Mouse (Mus musculus) cerebellum, adult 11 months (tissue): Measurements from ENCODE around the gene Zic4.
A peak's percentile ranks its signal among the peaks of the same experiment; 100 is the strongest.

Experiments
- DNase-seq: peaks from one replicate; pipeline ENCODE4 v3.0.0; 2022

Gene Zic4

DNA sequence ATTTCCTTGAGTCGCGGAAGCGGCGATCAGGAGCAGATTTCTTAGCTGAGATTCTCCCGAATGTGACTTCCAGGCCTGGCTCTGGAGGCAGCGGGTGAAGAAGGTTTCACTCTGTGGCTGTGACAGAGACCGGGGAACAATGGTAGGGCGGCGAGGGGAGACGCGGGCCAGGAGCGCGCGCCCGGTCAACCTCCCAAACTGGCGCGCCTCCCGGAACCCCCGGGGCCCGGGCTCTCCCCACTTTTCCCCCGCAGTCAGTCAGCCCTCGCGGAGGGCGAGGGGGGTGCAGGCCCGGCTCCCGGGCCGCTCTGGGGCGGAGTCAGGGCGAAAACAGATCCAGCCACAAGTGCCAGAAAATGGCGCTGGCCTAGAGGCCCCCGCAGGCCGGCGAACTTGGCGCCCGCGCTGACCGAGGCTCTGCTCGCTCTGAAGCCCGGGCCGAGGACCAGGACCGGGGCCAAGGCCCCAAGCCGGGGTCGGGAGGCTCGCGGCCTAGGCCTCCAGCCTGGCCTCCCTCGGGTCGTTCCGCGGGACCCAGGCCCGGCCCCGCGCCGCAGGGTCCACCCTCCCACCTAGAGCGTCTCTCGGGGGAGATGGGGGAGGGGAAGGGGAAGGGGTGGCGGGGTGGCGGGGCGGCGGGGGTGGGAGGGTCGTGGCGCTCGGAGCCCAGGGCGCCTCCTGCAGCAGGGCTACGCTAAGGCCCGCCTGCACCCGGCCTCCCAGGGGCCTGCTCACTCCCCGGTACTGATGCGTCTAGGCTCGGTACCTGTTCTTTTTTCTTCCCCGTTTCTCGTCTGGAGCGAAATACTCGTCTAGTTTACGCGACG lies 19.3 kb downstream of the Zic4 start:
- peak; percentile 93 for DNase-seq

DNA sequence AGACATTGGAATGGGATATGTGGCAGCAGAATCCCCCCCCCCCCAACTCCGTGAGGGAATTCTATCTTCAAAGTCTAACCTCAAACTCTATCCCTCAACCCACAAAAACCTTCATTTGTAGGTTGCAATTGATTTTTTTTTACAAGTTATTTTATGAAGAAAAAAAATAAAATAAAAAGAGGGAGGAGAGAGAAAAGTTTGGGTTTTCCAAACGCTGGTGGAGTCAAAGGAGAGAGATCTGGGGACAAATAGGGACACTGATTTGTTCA lies 19.8 kb downstream of the Zic4 start:
- no peak for DNase-seq

DNA sequence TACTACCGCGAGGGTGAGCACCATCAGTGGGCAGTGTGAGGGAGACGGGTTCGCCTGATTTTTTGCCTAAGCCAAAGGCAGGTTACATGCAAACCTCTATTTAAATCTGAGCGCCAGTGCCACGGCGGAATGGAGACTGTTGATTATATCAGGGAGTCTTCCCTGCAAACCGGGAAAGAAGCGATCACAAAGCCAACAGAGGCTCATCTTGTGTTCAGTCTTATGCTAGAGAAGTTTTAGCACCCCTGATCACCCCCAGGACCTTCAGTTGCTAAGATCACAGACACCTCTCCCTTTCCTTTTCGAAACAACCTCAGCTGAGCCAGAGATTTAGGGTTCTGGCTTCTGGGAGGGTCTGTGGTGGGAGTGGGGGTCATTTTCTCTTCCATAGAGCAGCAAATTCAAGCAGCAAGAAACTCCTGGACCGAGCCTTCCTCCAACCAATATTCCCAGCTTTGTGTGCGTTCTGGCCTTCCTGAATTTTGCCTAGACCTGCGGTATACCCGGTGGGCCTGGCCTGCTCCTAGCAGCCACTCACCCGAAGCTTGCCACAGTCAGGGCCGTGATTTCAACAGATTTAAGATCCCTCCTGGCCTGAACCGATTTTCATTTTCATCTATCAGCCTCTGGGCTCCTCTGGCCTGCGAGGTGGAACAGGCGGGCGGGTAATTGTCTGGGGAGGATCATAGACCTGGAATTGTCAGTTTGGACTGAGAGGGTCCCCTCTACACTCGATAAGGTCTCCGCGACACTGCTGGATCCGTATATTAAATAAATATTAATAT lies 20.4 kb downstream of the Zic4 start:
- peak; percentile 53 for DNase-seq

DNA sequence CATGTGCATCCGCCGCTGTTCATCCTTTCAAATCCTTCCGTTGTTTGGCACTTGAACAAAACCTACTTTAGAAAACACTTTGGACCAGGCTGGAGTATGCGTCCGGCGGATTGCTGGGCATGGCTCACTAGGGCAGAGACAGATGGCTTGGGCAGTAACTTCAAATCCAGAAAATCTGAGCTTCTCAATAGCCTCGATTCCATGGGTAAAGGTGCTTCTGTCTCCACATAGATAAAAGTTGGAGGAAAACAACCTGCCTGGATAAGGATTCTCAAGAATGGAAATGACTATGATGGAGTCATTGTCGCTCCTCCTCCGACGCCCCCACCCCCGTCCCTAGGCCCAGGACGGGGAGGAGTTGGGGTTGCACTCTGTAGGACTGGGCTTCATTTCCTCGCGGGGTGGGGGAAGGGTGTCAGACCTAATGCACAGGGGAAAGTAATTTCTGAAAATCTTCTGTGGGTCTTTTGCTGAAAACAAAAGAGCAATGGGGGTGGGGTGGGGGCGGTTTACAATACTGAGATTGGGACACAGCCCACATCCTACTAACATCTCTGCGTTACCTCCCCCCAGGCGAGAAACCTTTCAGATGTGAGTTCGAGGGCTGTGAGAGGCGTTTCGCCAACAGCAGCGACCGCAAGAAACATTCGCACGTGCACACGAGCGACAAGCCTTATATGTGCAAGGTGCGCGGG lies 21.4 kb downstream of the Zic4 start:
- peak; percentile 73 for DNase-seq

DNA sequence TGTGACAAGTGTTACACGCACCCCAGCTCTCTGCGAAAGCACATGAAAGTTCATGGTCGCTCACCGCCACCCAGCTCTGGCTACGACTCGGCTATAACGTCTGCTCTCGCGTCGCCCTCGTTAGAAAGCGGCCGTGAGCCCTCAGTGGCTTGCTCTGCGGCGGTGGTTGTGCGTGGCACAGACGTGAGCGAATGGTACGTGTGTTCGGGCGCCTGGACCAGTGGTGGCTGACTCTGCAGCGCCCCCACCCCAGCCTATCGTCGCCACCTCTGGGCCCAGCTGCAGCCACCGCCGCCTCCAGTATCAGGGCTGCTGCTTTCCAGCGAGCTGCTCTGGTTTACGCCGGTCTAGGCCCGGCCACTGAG lies 21.9 kb downstream of the Zic4 start:
- peak; percentile 46 for DNase-seq

DNA sequence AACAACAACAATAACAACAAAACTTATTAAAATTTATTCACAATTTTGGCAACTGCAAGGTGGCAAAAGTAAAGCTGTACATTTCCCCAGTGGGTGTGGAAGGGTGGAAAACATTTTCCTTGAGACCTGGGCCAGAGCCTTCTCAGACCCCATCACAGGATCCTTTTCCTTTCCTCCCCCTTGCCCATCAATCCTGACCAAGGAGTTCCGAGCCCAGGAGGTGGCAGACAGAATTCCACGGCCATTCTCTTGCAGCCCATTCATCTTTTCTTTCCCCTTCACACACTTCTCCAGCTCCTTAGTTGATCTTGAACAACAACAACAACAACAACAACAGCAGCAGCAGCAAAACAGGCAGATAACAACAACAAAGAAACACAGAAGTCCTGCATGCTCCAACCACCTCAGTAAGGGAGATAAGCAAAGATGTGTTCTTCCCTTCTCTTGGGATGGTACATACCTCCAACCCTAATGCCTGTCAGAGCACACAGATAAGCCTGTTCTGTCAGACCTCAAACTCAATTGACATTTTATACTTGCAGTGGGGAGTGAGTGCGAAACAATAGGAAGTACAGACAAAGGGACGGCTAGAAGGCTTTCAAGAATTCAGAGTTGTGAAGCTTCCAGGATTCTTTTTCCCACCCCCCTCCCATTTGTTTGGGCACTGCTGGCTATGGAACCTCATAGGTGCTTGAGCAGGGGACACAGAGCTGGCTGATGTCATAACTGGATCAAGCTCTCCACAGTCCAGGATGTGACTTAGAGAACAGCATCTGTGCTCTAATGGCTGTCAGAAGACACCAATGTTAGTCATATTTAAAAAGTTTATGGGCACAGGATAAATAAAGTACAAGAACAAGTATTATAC lies 22.7 kb downstream of the Zic4 start:
- DNase-seq, result no peak

DNA sequence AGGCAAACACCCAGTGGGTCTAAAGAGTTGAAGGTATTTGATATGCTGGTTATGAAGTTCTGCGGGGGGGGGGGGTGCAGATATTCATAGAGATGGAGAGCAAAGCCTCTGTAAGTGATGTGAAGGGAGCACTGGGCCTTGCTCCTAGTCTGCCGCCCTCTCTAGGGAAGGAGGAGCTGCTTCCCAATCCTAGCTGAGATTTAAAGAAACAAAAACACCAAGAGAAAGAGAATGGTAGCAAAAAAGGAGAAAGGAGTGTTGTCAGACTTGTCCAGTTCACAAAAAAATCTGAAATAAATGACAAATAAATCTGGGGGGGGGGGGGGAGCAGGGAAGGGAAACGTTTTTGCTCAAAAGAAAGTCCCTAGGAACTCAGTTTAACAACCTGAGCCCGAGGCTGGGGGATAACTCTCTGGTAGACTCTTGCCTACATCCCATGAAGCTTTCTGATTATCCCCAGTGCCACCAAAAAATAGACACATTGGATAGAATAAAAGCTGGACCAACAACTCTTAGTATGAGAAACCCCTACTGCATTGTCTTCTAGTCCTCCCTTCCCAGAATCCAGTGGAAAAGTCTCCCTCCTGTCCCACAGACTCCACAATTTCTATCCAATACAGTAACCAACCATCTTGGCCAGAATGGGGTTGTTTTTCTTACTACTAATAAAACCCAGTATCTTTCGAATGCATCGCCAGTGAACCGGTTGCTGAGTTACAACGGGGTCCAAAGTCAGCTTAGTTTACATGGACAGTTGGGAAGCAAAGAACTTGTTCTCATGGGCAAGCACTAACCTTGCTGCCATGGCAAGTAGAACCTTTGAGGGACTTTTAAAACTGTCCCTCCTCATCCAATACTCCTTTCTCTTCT lies 23.6 kb downstream of the Zic4 start:
- no peak for DNase-seq

DNA sequence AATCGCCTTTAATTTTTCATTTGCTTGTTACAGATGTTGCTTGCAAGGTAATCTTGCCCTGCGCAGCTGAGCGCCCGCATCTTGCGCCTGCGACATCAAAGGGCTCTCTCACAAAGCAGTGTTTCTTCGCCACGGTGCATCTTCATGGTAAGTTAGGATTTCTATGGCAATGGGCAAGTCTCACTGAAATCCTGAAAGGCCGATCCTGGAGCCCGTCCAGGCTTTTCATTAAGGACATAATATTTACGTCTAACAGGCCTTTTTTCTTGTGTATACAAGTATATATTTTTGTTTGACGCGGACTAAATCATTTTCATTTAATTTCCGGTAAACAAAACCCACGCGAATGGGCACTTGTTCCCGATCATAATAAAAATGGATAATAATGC lies 24.3 kb downstream of the Zic4 start:
- DNase-seq, result peak; percentile 29

DNA sequence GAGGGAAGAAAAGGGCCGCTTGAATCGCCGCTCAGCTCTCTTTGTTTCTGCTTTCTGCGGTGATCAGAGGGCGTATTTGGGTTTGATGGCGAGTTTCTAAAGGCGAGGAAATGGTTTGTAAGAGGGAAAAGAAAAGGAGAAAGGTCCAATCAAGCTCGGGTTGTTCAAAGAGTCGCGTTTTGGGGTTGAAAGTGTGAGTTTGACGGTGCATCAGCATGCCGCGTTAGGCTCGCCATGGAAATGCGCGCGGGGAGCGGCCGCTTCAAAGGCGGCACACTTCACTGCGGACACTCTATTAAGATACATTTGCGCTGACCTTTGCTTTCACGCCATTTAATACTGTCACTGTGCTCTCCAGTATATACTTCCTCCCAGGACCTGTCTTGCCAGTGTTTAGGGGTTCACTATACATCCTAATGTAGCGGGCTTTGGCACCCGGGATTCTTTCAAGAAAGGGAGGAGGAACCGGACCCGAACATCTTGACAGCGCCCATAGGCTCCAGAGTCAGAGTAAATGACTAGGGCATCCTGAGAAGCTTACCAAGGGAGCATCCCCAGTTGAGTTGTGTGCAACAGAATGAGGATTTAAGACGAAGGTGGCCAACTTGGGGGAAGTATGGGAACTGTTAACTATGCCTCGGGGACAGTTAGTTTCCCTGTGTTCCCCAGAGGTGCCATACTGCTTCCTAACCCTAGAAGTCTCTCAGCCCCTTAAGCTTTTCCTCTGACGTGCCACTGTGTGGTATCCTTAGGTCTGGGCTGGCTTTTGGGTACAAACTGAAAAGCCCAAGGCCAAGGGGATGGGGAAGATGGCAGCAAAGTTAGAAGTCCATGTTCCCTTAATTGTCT lies 24.9 kb downstream of the Zic4 start:
- DNase-seq, result peak; percentile 35

DNA sequence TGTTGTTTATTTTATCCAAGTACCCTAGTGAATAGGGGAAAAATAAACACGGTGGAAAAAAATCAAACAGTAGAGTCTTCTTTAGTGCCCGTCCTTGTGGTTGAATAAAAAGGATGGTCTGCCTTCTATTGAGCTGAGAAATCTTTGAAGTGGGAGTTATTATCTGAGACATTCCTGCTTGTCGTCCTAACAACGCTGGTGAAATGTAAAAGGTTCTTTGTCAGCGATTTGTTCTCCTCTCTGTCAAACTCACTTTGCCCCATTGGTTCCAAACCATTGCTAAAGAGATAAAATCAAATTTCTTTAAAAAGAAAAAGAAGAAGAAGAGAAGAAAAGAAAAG lies 25.5 kb downstream of the Zic4 start:
- DNase-seq, result no peak

DNA sequence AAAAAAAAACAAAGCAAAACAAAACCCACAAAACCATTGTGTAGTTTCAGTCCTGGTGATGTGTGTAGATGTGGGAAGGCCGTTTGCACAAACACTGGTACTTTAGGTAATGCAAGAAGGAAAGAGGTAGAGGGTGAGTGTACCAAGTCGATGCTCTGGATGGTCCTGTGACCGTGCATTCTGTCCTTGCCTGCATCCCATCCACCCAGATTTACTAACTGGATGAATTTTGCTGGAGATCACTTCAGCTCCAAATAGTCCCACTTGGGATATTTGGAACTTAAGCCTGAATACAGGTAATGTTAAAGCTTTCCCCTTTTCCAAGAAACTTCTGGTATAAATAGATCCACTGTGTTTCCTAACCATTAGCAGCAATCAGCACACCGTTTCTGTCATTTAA lies 26.0 kb downstream of the Zic4 start:
- DNase-seq, result no peak

DNA sequence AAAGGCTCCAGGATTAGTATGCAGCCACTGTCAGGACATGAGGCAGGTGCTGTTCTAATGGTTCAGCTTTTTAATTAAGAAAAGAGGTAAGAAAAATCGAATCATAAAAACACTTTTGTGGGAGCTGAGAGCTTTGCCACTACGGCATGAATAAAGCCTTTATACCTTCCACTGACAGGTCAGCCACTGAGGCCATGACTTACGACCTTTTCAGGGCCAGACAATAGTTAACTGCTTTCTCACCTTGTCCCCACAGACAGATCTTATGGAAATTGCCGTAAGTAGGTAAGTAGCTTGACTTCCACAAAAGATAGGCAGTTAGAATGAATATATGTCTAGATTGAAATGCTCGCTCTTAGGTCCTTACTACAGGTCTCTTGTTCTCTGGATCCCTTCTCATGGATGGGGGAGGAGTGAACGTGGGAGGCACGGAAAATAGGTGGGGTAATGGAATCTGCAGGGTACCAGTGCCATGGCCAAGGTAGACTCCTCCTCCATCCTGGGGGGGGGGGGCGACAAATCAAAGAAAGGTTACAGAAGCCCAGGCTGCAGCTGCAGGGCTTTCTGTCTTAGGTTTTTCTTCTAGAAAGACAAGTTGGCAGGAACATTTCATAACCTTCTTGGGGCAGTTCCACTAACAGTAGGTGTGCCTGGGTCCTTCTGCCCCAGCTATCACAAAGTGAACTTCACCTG lies 31.3 kb downstream of the Zic4 start:
- no peak for DNase-seq

DNA sequence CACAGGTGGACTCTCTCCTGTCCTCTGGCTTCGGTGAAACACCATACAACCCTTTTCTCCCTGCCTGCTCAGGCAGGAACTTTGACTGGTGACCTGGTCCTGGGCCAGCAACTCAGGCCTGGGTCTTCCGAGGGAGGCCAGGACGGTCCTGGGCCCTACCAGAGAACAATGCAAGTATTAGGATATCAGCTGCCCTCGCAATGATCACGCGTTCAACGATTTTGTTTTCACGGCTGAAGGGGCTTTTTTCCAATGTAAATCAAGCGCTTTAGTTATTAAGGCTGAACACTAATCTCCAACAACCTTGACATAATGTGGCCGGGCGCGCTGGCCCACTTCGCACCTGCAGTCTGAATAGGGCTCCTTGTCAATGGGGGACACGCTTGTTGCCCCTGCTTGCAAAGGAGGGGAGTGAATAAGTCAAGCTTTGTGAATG lies 32.0 kb downstream of the Zic4 start:
- no peak for DNase-seq

DNA sequence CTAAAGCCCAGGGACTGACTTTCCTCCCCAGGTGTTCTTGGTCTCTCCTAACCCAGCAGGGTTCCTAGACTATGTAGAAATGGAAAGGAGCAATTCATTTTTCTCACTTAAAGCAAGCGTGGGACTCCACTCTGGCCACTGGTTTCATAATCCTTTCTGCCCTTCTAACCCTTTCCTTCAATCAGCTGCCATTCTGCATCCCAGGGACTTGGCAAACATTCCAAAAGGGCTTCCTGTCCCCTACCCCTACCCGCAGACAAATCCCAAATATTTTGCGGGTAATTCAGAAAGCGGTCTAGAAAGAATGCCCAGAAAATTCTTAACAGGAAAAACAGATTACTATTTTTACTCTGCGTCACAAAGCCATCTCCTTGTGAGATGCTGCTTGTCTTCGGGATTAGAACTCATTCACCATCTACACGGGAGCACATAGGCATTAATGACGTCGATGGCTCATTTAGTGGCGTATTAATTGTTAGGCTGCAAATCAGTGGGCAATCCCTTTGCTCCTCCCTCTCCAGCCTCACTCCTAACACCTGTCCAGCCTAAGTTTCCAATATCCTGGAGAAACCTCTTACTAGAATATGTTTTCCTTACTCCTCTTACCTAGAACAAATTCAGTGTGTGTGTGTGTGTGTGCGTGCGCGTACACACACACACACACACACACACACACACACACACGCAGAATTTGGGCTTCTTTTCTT lies 33.0 kb downstream of the Zic4 start:
- no peak for DNase-seq

DNA sequence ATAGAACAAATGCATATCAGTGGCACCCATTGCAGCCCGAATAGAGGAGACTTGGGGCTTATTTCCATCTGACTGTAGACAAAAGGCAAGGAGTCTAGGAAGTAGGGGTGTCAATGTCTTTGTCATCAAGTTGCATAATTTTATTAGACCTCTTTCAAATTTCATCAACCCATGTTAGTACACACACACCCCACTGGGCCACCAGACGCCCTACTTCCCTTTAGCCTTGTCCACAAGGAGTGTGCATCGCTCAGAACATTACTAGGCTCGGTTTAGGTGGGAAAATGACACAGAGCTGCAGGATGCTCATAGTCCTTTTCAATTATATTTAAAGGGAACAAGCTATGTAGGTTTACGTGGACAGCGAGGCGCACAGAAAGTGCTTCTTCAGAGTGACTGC lies 37.8 kb downstream of the Zic4 start:
- DNase-seq, result no peak

DNA sequence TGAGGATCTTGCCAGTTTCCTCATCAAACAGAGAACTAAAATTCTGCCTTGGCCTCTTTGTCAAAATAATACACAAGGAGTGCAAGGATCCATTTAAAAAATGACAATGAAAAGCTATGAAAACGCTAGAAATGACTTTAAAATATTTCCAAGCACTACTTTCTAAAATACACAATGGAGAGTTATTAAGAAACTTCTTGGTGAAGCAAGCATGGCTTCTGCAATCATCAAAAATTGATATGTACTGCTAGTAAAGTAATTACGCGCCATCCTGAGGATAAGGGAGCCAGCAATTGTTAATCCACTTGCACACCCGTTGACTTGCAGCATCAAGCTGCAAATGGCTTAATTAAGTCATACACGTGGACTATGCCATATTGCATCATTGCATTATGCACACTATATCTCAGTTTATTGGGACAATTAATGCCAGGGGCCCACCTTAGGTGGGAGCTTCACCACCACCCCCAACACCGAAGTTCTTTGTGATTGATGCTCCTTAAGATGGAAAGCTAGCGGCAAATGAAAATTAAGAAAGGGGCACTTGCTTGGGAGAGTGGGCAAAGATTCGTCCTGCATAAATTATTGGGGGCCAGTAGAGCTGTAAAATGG lies 38.4 kb downstream of the Zic4 start:
- no peak for DNase-seq

DNA sequence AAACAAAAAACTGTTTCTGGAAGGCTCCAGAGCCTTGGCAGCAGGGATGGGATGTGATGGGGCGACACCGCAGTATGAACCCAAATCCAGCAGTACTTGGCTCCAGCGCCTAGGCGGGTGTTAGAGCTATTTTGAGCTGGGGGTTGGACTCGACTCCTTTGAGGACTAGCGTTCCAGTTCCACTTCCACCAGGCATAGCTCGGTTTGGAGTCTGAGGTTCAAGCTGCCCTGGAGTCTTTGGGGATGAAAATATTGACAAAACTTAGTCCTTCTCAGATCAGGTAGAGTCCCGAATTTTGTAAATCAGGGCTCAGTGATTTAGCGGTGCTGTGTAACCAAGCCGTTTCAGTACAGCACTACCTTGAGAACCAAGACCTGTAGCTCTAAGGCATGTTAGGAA lies 39.3 kb downstream of the Zic4 start:
- DNase-seq, result no peak

DNA sequence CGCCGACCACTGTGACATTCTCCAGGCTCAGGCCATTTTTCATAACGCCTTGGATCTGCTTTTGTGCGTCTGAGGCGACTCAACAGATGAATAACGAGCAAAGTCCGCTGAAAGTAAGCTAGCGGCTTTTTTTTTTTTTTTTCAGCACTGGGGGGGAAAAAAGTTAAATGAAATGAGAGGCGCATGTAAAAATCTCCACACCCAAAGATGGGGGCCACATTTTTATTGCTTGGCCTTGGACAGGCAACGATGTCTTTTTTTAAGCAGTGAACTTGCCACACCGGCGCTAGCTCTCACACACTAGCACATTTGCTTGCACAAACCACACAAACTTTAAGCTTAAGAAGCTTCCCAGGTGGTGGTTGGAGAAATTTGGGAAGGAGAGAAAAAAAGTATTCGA lies 42.0 kb downstream of the Zic4 start:
- DNase-seq, result no peak
